Mouse (Mus musculus) hindbrain, embryonic 12.5 days (tissue): ENCODE data around the gene Rfx4. TPM values are rescaled to one million over a fixed set of nuclear protein-coding genes. Genes with fewer than 3 reads are reported as not detected.

ENCODE experiments used
- ATAC-seq: fragments of 200-750 bp; cut with Nextera tagmentation; 2 replicates; pipeline ENCODE4 v1.8.0; 2017; ENCODE audit warnings: moderate TSS enrichment; ENCODE audit not compliant: low FRiP score
- H3K27ac ChIP-seq: fragments of 300-500 bp; sonication (generic); 2 replicates; pipeline ENCODE4 v1.5.1; 2016; ENCODE audit warnings: mild to moderate bottlenecking
- H3K27me3 ChIP-seq: fragments of 300-500 bp; sonication (generic); 2 replicates; pipeline ENCODE4 v1.6.1; 2016; ENCODE audit warnings: mild to moderate bottlenecking
- H3K36me3 ChIP-seq: fragments of 300-500 bp; sonication (generic); 2 replicates; pipeline ENCODE4 v1.6.1; 2016; ENCODE audit warnings: mild to moderate bottlenecking
- H3K4me1 ChIP-seq: fragments of 300-500 bp; sonication (generic); 2 replicates; pipeline ENCODE4 v1.6.1; 2016
- H3K4me2 ChIP-seq: fragments of 300-500 bp; sonication (generic); replicated peaks from 2 replicates; pipeline ENCODE4 v1.6.1; 2016; ENCODE audit warnings: mild to moderate bottlenecking
- H3K4me3 ChIP-seq: fragments of 300-500 bp; sonication (generic); 2 replicates; pipeline ENCODE4 v1.5.1; 2016; ENCODE audit warnings: mild to moderate bottlenecking
- H3K9ac ChIP-seq: fragments of 300-500 bp; sonication (generic); 2 replicates; pipeline ENCODE4 v1.6.1; 2016; ENCODE audit warnings: mild to moderate bottlenecking, moderate library complexity
- H3K9me3 ChIP-seq: fragments of 300-500 bp; sonication (generic); replicated peaks from 2 replicates; pipeline ENCODE4 v1.6.1; 2016; ENCODE audit warnings: mild to moderate bottlenecking
- WGBS: fragments of 180-500 bp; shearing (Covaris S2); methylation state at CpG from one replicate; pipeline ENCODE4 v1.1.7; 2016; 5-methylcytosine and 5-hydroxymethylcytosine counted together
- polyA plus RNA-seq: library from polyadenylated mRNA; unstranded; fragments of >200 nt; fragmentation: Nextera tagmentation; extraction: Ambion mirVana; gene quantifications from 2 replicates; pipeline ENCODE4 v1.2.1, GENCODE M21; 2016

Gene Rfx4
- polyA plus RNA-seq, 1 experiment from 2014 or later: 49.2 TPM

GRCm38 (mm10) chr10:84936832-84937515 is 181.1 kb downstream of the Rfx4 start:
- WGBS: 82% methylated on average over 4 of the region's 4 CpGs

DNA sequence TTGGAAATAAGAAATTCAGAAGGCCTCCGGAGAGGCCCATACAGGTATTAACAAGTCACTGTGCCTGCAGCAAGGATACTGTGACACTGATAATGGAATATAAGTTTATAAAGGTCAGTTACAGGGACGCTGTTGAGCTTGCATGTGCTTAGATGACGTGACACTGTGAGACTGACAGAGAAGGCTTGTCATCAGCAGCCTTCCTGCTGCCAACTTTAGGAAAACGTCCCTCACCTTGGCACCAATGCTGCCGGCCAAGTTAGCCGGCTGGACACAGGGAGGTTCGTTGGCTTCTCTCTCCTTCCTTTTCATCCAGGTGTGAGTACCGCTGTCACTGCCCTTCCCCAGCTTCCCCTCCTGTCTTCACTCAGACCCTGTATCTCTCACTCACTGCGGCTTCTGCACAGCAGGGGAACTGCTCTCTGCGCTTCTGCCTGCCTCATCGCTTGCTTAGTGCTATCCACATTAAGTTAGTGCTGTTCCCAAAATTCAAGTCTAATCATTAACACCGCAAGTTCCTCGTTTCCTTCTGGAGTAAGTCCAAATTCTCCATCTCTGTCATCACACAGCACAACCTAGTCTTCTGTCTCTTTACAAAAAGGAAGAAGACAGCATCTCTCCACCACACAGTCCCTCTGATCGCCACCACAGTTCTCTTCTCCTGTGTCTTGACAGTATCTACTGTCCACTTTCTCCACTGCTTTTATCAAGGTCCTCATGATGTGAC is 182.4 kb downstream of the Rfx4 start:
- 73% methylated on average over 14 of the region's 14 CpGs for WGBS
- Histone ChIP-seq H3K9me3 (no peaks in the 10 kb centered on the region), H3K36me3 (peaks cover 8% of the 10 kb centered on the region), H3K4me3 (no peak overlapping the region), H3K9ac (no peak overlapping the region), H3K27ac (no peak overlapping the region), H3K27me3 (no peaks in the 10 kb centered on the region), H3K4me2 (no peak overlapping the region), H3K4me1 (0 out of 2 replicates have a peak, but pooled peaks cover 3% of the 10 kb centered on the region)
- ATAC-seq: no peak

More at GRCm38 (mm10) chr10:84936832-84937515, 181.1 kb downstream of the Rfx4 start:
- no peak for ATAC-seq
- Histone ChIP-seq H3K27ac (no peak overlapping the region), H3K9me3 (no peaks in the 10 kb centered on the region), H3K4me3 (no peak overlapping the region), H3K4me2 (no peak overlapping the region), H3K27me3 (no peaks in the 10 kb centered on the region), H3K4me1 (0 out of 2 replicates have a peak, but pooled peaks cover 6% of the 10 kb centered on the region), H3K36me3 (peaks cover 8% of the 10 kb centered on the region), H3K9ac (no peak overlapping the region)

GRCm38 (mm10) chr10:84938886-84939285 is 183.0 kb downstream of the Rfx4 start:
- ATAC-seq: no peak
- H3K36me3 ChIP-seq: peaks cover 8% of the 10 kb centered on the region
- H3K4me1 ChIP-seq: 0 out of 2 replicates have a peak, but pooled peaks cover 3% of the 10 kb centered on the region
- H3K9me3 ChIP-seq: no peaks in the 10 kb centered on the region
- no peaks in the 10 kb centered on the region for H3K27me3 ChIP-seq
- no peak overlapping the region for H3K4me2 ChIP-seq
- WGBS: 87% methylated on average over 5 of the region's 5 CpGs
- H3K4me3 ChIP-seq: no peak overlapping the region
- no peak overlapping the region for H3K9ac ChIP-seq
- H3K27ac ChIP-seq: no peak overlapping the region

- no peak overlapping the region for H3K4me2 ChIP-seq
- H3K27me3 ChIP-seq: no peaks in the 10 kb centered on the region
- no peaks in the 10 kb centered on the region for H3K9me3 ChIP-seq
- no peak overlapping the region for H3K9ac ChIP-seq
- H3K4me3 ChIP-seq: no peak overlapping the region
- no peak for ATAC-seq
- H3K4me1 ChIP-seq: 0 out of 2 replicates have a peak, but pooled peaks cover 3% of the 10 kb centered on the region
- H3K27ac ChIP-seq: no peak overlapping the region
- H3K36me3 ChIP-seq: peaks cover 16% of the 10 kb centered on the region
- 84% methylated on average over 1 of the region's 1 CpGs for WGBS
Measured at GRCm38 (mm10) chr10:84940356-84940755, 184.5 kb downstream of the Rfx4 start.

DNA sequence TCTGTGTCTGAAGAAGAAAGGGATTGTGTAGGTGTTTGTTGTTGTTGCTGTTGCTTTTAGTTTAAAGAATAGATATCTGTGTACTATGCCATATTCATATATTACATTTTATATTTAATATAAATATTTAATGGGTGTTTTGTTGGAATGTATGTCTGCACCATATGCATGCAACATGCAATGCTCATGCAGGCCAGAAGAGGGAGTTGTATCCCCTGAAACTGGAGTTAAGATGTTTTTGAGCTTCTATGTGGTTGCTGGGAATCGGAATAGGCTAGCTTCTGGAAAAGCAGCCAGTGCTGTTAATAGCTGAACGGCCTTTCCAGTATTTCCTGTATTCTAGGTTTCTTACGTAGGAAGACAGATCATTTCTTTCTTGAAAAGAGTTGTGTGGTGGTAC is 189.8 kb downstream of the Rfx4 start:
- WGBS: 98% methylated on average over 3 of the region's 3 CpGs
- Histone ChIP-seq H3K36me3 (peaks cover 33% of the 10 kb centered on the region), H3K4me3 (no peak overlapping the region), H3K9ac (no peak overlapping the region), H3K9me3 (no peaks in the 10 kb centered on the region), H3K27ac (no peak overlapping the region), H3K4me2 (no peak overlapping the region), H3K4me1 (no peaks in the 10 kb centered on the region), H3K27me3 (no peaks in the 10 kb centered on the region)
- no peak for ATAC-seq

DNA sequence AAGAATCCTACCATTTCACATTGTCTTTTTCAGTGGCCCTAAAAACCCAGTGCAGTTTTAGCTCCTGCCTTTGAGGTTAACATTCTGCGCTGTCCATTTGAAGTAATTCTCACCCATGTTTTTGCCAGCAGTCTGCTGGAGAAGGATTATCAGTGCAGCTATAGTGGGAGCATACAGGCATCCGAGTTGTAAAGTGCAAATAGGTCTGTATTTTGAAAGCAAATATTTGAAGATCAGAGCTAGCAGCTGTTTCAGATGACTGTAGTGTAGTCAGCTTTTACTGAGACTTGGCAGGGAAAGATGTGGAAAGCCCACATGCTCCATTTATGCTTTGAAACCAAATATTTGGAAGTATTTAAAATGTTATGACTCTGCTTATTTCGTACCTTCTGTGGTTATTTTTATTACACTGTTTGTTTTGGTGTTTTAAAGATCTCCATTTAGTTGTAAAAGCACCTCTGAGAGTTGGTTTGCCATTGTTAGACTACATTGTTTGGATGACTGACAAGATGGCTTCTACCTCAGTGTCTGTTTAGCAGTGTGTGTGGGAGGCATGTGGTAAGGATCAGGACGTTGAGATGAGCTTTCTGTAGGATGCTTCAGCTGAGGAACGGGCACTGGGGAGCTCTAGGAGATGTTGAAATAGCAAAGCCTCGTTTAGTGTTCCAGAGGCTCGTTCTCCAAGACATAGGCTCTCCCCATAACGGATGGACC is 193.3 kb downstream of the Rfx4 start:
- Histone ChIP-seq H3K9me3 (no peaks in the 10 kb centered on the region), H3K27me3 (no peaks in the 10 kb centered on the region), H3K36me3 (peaks cover 38% of the 10 kb centered on the region), H3K4me2 (no peak overlapping the region), H3K4me3 (no peak overlapping the region), H3K4me1 (no peaks in the 10 kb centered on the region), H3K9ac (no peak overlapping the region), H3K27ac (no peak overlapping the region)
- no peak for ATAC-seq
- WGBS: 75% methylated on average over 8 of the region's 8 CpGs

DNA sequence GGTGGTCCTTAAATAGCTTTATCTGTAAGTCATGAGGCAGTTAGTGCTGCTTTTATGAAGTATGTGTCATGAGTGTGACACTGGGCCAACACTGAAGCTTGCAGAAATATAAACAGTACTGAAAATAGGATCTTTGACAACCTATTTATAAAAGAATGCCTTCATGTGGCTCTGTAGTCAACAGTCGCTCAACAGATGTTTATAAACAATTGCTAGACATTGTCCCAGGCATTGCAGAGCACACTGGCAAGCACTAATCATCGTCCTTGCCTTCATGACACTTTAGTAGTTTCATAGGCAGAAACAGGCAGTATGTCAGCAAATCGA is 193.8 kb downstream of the Rfx4 start:
- Histone ChIP-seq H3K4me2 (no peak overlapping the region), H3K9ac (no peak overlapping the region), H3K9me3 (no peaks in the 10 kb centered on the region), H3K36me3 (peaks cover 35% of the 10 kb centered on the region), H3K4me3 (no peak overlapping the region), H3K4me1 (no peaks in the 10 kb centered on the region), H3K27ac (no peak overlapping the region), H3K27me3 (no peaks in the 10 kb centered on the region)
- ATAC-seq: no peak
- WGBS: 92% methylated on average over 3 of the region's 3 CpGs

- no peaks in the 10 kb centered on the region for H3K27me3 ChIP-seq
- peaks cover 30% of the 10 kb centered on the region for H3K36me3 ChIP-seq
- H3K27ac ChIP-seq: no peak overlapping the region
- H3K4me1 ChIP-seq: no peaks in the 10 kb centered on the region
- H3K9ac ChIP-seq: no peak overlapping the region
- 68% methylated on average over 4 of the region's 4 CpGs for WGBS
- ATAC-seq: no peak
- H3K4me2 ChIP-seq: no peak overlapping the region
- H3K4me3 ChIP-seq: no peak overlapping the region
- no peaks in the 10 kb centered on the region for H3K9me3 ChIP-seq
Measured at GRCm38 (mm10) chr10:84950384-84950783, 194.5 kb downstream of the Rfx4 start.

DNA sequence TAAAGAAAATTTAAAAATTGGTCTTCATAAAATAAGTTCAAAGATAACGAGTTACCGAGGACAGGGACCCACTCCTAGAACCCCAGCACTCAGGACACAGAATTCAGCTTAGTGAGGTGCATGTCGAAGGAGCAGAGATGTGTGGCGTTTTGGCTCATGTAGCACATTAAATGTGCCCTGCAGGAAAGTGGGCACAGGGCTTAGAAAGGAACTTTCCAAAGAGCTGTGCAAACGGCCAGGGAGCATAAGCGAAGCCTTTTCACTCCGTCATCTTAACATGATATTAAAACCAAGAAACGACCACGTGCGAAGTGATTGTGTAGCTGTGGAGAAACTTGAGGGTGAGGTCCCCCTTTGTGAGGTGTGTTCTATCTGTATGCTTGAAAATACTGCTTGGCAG is 198.4 kb downstream of the Rfx4 start:
- 95% methylated on average over 10 of the region's 10 CpGs for WGBS
- H3K4me3 ChIP-seq: no peak overlapping the region
- no peak overlapping the region for H3K27ac ChIP-seq
- no peaks in the 10 kb centered on the region for H3K4me1 ChIP-seq
- H3K4me2 ChIP-seq: no peak overlapping the region
- H3K9ac ChIP-seq: no peak overlapping the region
- ATAC-seq: no peak
- no peaks in the 10 kb centered on the region for H3K9me3 ChIP-seq
- H3K36me3 ChIP-seq: peaks cover 13% of the 10 kb centered on the region
- H3K27me3 ChIP-seq: no peaks in the 10 kb centered on the region

Other genes starting within 250 kb of the Rfx4 start
- 125 and 130 TPM in 2 replicates for gene Ckap4, start 222.0 kb upstream of the Rfx4 start, polyA plus RNA-seq
- gene Tcp11l2, start 179.4 kb upstream of the Rfx4 start, polyA plus RNA-seq: 20.0 and 22.5 TPM in 2 replicates
- 19.3 and 22.9 TPM in 2 replicates for gene Polr3b, start 133.8 kb upstream of the Rfx4 start, polyA plus RNA-seq
- gene Ric8b, start 161.6 kb downstream of the Rfx4 start, polyA plus RNA-seq: 42.4 and 44.9 TPM in 2 replicates